Mouse (Mus musculus): ENCODE results near the gene Rnf166.

Rnf166 gene

DNA sequence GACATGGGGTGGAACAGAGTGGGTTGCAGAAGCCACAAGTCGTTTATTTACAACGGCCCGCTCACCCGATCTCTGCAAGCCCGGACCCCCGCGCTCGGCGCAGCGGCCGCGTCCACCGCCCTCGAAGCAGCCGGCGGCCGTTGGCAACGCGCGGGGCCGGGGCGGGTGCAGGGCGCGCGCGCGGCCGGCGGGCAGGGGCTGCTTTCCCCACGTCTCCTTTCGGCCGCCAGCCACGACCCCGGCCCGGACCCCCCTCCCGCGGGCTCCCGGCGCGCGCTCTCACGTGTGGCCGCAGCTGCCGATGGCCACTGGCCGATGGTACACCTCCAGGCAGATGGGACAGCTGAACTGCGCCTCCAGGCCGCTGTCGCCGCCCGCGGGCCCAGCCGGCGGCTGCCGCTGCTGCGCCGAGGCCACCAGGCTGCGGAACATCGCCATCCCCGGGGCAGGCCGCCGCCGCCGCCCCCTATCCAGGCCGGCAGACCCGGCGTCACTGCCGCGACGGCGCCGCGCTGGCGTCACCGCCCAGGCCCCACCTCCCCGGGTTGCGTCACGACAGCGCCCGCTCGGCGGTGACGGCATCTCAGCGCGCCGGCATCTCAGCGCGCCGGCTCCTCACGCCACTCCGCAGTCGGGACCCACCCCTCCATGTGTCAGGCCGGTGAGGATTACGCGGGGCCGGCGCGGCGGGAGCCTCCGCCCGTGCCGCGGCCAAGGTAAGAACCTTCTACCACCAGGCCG lies at the start of gene Rnf166, which contains the start of gene Ctu2:
Gene Rnf166 (minus strand): TSS at position 485 of the 741 bp plus-strand sequence.
Gene Ctu2 (plus strand): TSS at position 564 of the 741 bp plus-strand sequence.
- peak; percentile 96 for DNase-seq (ENCODE audit: low read depth, low spot score)

DNA sequence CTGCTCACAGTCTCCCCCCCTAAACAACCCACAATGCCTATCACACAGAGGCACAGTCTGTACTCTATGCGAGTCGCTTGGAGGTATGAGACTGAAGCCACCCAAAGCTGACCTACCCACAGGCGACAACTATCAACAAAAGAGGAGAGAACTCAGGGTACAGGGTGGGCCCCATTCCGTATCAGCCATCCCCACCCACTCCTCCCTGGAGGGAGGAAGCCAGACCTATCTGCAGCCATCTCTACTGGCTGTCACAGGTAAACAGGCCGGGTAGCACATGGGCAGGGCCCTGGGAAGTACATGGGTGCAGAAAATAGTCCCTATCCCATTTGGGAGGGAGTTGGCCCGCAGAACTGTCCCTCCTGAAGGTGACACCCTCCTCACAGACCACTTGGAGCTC lies 49.1 kb upstream of the Rnf166 start:
- DNase-seq (ENCODE audit: low read depth, low spot score) = no peak

DNA sequence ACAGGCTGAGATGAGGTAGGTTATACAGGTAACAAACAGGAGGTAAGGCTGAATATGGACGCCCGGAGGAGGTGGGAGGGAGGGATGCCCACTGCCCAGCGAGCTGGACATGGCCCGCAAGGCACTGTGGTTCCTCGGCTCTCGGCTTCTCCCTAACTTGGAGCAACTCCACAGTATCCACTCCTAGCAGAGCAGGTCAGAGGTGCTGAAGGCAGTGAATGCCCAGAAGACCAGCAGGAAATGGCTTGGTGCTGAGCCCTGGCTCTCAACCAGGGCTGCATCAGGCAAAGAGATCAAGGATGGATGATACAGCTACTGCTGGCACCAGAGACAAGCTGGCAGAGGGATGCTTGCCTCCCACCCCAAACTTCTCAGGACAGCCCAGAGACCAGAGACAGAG lies 48.6 kb upstream of the Rnf166 start:
- DNase-seq (ENCODE audit: low read depth, low spot score) = no peak

DNA sequence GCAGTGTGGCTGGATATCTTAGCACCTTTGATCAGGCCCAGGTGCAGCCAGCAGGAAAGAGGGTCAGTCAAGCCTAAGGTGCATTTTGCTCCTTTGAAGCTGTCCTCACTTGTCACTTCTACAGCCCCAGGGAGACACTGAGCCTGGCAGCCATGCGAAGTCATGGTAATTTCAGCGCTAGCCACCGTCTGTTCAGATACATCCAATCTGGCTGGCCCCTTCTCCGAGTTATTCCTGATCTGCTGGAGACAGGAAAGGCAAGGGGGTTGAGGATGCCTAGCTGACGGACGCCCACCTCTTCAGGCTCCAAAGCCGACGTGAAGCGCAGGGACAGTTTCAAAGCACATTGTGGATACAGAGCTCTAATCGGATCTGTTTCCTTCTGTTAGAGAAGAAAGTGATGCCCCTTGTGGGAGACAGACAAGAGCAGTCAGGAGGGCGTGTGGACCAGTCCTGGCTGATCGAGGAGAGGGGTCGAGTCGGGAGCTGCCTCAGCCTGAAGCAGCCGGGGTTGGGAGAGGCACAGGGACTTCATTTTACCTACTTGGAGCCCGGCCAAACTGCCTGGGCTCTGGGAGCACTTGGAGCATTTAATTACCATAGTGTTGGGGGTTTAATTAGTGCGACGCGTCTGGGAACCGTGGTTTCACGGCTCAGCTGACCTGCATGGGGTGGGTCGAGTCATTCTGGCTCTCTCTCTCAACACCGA lies 47.9 kb upstream of the Rnf166 start:
- DNase-seq (ENCODE audit: low read depth, low spot score) = no peak

DNA sequence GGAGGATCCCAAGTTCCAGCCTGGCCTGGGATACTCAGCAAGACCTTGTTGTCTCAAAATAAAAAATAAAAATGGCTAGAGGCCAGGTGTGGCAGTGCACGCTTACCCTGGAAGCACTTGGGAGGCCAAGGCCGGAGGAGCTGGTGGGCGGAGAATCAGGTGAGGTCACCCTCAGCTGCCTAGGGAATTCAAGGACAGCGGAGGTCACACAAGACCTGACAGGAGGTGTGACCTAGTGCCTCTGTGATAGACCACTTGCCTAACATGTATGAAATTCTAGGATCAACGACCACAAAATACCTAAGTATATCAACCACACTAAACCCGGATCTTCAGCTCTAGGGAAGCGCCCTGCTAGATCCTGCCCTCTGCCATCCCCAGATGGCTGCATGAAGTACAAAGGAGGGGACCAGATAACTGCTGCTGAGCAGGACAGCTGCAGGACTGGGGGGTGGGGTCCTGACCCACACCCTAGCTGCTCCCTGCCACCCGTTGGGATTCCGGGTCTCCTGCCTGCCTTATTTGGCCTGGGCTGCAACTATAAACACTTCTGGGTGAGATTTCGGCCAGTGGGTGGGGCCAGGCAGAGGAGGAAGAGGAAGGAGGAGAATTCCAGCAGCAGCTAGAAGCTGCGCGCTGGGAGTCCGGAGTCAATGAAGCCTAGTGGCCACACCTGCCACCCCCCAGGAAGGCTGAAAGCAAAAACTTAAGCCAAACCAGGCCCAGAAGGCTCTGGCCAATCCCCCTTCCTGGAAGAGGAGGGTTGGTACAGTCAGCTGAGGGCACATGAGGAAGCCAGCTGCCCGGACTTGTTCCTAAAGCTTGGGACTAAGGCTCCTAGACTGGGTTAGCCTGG lies 47.2 kb upstream of the Rnf166 start:
- no peak for DNase-seq (ENCODE audit: low read depth, low spot score)

DNA sequence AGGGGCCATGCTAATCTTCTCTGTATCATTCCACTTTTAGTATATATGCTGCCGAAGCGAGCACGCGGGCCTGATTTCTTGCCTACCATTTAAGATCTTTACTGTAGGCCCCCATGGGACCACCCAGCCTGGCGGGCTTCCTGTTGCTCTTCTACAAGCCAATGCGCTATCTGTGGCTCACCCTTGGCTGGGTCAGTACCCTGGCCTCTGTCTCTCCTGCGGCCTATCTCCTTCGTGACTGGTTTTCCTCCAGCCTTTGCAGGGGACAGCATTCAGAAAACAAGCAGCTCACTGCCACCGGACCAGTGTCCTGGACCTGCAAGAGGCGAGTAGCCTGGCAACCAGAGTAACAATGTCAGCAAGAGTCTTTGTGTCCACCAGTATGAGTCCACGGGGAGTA lies 44.7 kb upstream of the Rnf166 start:
- DNase-seq (ENCODE audit: low read depth, low spot score) = no peak

DNA sequence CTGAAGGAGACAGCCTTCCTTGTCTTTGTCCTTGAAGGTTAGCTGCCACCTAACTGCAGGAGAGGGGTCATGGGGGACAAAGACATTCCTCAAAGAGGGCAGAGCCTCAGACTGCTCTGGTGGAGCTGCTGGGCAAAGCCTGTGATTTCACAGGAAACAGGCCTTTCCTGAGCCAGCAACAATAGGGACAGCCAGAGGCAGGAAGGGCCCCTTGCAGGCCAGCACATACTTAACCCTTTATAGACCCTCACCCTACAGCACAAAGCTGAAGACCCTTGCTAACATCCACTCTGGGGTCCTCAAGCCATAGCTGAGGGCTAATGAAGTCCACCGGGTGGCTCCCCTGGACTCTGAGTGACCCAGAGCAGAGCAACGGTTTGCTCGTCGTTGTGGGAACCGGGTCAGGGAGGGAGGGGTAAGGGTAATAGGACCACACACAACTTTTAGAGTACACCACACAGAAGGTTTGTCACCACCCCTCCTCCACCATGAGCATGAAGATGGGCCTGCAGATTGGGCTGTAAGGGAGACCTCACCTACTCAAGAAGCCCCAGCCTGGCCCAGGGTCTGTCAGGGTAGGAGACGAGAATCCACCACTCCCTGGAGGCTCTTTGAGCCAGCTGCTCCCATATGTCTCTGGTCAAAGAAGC lies 41.8 kb upstream of the Rnf166 start:
- DNase-seq (ENCODE audit: low read depth, low spot score) = peak; percentile 65

DNA sequence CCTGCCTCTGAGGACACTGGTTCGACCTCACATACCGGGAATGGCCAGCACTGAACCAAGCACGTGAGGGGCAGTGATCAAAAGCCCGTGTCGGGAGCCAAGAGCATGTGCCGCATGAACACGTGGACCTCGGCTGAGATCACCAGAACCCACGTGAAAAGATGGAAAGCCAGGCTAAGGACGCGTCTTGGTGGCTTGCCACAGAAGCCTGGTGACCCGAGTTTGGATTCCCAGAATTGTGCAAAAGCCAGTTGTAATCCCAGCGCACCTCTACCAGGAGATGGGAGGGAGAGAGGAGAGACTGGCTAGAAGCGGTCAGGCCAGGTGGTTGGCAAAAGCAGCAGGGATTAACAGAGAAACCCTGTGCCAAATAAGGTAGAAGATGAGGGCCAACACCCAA lies 39.8 kb upstream of the Rnf166 start:
- DNase-seq (ENCODE audit: low read depth, low spot score) = no peak

DNA sequence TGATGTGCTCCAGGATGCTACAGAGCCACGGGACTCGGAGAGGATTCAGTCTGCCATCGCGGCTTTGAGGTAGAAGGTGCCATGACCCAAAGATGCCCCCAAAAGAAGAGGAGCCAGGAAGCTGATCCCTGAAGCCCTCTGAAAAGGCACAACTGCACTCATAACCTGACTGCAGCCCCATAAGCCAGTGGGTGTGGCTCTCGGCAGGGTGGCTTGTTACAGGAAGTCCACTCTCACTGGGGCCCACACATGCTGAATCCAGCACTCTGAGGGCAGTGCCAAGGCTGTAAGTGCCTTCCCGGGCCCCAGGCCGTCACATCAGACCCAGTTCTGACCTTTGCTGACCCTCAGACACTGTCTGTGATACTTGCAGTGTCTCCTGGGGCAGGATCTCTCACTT lies 36.5 kb upstream of the Rnf166 start:
- no peak for DNase-seq (ENCODE audit: low read depth, low spot score)

DNA sequence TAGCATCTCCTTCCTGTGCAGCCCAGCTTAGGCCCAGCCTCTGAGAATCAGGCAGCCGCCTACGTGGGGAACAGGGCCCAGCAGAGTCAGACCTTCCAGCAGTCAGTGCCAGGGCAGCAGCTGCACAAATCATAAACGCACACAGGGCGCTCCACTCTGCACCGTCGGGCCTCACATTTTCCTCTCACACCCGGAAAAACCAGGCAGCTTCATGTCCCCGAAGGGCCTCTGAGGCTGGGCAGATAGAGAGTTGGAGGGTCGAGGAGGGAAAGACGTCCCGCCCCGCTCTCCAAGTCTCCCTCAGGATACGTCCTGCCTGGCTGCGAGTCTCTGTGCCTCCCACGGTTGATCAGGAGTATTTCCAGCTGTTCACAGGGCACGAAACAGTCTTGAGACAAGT lies 35.7 kb upstream of the Rnf166 start:
- no peak for DNase-seq (ENCODE audit: low read depth, low spot score)

DNA sequence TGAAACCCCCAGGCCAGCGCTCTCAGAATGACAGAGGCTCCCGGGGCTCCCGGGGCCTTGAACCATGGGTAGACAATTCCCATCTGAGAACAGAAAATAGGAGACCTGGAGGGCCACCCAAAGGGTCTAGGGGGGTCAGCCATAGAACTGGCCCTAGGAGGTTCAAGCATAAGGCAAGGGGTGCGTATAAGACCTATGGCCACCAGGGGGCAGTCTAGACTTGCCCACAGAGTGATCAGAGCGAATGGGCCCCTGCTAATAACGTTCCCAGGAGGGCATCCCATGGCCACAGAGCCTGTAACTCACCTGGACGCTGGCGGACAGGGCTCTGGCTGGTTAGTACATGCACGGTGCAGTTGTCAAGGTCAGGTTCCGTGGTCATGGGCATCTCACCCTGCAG lies 25.0 kb upstream of the Rnf166 start:
- peak; percentile 88 for DNase-seq (ENCODE audit: low read depth, low spot score)

DNA sequence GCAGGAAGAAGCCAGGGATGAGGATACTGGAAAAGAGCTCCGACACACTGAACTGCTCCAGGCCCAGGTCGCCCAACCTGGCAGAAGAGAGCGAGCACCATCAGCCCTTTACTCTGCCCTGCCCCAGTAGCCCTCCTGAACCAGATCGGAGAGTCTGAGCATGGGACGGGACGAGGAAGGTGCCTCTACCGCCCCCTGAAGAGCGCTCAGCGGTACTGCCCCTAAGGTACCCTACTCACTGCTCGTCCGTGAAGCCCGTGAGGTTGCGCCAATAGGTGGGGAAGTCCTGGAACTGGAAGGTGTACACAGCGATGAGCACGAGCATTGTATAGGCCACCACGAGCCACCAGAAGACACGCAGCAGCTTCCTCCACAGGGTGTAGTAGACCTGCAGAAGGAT lies 22.0 kb upstream of the Rnf166 start:
- DNase-seq (ENCODE audit: low read depth, low spot score) = no peak

DNA sequence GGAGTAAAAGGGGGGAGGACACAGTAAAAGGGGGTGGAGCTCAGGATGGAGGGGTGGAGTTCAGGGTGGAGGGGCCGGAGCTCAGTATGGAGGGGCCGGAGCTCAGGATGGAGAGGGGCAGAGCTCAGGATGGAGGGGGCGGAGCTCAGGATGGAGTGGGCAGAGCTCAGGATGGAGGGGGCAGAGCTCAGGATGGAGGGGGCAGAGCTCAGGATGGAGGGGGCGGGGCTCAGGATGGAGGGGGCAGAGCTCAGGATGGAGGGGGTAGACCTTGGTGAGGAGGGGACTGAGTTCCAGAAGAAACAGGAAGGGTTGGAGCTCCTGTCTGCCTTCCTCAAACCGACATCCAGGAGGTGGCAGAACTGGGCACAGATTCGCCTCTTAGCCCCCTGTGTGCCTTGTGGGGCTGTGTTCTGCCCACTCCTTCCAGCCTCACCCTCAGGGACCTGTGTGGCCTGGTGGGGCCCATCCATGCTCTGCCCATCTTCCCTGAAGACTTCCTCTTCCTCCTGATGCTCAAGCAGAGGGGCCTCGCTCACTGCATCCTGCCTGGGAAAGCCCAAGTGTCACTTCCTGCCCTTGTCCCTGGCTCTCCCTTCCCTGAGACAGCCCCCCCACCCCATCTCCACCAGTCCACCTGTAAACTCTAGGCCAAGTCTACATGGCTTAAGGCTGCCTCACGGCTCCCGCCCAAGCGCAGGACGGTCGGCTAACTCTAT lies 21.3 kb upstream of the Rnf166 start:
- DNase-seq (ENCODE audit: low read depth, low spot score) = no peak

DNA sequence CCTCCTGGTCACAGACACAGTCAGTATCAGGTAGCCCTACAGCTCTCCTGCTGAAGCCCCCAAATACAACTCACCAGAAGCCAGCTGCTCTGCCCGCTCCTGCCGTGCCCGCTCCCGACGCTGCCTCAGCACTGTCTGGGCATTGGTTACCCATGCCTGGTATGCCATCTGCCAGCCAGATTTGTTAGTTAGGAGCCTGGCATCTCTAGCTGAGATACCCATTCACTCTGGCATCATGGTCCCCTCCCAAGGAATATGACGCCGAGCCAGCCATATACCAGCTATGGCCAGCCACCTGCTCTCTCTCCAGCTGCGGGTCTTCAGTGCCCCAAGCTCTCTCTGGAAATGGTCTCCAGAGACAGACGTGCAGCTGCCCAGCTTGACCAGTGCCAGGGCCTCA lies 12.5 kb upstream of the Rnf166 start:
- no peak for DNase-seq (ENCODE audit: low read depth, low spot score)

DNA sequence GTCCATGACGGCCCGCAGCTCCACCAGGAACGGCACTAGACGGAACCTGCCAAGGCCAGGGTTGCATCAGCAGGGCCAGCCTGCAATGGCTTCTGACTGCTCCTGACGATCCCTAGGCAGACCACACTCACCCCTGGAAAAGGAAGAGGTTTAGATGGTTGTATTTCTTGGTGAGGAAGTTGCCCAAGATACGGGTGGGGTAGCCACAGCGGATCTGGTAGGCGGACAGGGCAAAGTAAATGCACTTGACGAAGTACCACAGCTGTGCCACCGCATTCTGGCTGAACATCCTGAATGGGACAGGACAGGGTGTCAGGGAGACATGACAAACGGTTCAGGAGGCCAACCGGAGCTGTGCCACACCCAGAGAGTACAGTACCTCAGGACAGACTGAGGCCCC lies 9.0 kb upstream of the Rnf166 start:
- DNase-seq (ENCODE audit: low read depth, low spot score) = no peak

DNA sequence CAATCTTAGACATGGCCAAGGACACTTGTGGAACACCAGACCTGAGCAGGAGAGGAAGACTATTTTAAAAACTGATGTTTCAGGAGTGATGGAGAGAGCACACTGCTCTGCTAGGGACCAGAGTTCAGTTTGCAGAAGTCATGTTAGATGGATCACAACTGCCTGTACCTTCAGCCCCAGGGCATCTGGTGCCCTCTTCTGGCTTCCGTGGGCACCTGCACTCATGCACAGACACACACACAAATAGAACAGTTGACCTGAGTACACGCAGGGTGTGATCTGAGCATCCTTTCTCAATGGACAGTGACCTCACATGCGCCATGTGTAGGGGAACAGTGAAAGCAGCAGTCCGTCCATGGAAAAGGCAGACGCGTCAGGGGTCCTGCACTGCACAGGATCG lies 8.0 kb upstream of the Rnf166 start:
- no peak for DNase-seq (ENCODE audit: low read depth, low spot score)

DNA sequence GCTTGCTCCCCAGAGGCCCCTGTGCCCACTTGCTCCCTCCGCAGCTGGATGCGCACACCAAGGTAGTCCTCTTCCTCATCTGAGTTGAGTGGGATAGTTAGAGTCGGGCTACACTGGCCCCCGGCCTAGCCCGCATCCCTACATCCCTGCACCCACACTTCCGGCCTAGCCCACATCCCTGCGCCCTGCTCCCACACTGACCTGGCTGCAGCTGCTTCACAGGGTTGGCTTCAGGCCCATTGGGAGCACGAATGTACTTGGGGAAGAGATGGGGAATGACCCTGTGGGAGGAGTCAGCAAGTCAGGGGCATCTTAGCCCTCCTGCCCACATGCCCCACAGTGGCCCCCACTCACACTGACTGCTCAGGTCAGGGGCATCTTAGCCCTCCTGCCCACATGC lies 6.6 kb upstream of the Rnf166 start:
- DNase-seq (ENCODE audit: low read depth, low spot score) = no peak

DNA sequence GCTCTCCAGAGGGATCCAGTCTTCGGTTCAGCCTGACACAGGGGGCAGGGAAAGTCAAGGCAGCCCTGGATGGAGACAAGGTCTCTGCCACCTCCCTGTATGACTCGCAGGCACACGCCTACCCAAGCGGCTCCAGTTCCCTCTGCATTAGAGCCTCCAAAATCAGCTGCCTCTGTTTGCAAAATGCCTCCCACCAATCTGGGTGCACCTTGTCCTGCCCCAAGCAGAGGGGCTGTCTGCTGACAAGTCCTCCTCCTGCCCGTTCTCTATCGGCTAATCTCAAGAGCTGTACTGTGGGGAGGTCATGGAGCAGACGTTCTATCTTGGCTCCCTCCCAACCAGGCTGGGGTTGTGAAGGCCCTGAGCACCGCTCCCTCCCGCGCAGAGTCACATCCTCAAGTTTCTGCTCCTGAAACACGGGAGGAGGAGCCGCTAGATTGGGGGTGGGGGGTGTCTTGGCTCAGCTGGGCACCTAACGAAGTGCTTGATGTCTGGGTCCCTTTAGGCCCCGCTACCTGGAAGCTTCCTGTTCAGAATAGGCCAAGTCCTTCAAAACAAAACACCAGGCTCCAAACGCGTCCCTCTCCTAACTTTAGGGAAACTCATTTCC lies 808 bp downstream of the Rnf166 start:
- DNase-seq (ENCODE audit: low read depth, low spot score) = no peak

DNA sequence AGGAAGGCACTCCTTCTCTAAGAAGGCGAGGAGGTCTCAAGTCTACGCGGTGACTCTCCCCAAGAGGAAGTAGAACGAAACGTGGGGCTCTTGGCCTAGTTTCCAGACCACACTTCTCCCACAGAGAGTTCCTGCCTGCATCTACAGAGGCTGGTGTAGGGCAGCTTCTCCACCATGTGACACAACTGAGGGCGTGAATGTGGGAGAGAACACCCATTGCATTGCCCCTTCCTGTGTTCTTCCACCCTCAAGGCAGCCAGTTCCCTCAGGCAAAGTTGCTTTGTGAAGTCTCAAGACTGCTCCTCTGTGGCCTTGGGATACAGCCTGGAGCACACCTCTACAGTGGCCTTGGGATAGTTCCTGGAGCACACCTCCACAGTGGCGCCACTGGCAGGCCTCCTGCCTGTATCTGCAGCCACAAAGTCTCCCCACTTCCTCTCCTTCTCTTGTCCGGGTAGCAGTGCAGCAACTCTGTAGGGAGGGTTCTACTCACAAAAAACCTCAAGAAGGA lies 1.9 kb downstream of the Rnf166 start:
- no peak for DNase-seq (ENCODE audit: low read depth, low spot score)

DNA sequence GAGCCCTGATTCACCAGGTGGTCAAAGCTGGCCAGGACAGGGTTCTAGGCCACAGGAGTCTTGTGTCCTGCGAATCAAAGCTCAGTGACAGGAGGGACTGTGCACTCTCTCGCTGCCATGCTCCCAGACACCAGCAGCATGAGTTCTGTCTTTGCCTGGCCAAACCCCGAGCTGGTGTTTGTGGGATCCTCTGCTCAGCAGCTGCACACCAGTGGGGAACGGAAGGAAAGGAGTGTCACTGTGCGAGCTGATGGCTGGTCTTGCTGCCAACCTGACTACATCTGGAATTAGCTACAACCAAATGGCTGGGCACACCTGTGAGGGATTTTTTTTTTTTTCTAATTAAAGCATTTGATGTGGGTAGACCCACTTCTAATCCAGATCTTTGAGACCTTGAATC lies 5.2 kb downstream of the Rnf166 start:
- no peak for DNase-seq (ENCODE audit: low read depth, low spot score)

DNA sequence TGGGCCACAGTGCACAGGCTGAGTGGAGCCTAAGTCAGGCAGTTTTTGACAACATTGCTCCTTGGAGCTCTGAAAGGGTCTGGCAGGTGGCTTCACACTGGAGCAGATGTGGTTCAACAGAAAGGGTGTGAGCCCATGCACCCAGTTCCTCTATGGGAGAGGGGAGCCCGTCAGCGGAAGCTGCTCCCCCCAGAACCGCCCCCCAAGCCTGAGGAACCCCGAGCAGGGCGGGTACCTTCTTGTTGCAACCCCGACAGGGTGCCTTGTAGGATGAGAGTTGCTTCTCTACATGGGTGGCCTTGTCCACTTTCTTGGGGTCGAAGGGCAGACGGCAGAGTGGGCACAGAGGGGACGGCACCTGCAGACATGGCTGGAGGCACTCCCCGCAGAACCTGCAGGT lies 5.9 kb downstream of the Rnf166 start:
- DNase-seq (ENCODE audit: low read depth, low spot score) = no peak

Measured in mesoderm, embryonic 11.5 days (tissue).